Mouse (Mus musculus): Measurements from ENCODE around the gene Gm20696. TPM values are rescaled to one million over a fixed set of nuclear protein-coding genes. Genes with fewer than 3 reads are reported as not detected.
A peak's percentile ranks its signal among the peaks of the same experiment; 100 is the strongest.

Gm20696 gene
- polyA plus RNA-seq, 1 experiment: 3.0 TPM

GRCm38 (mm10) chr6:99600886-99601285 is 65.7 kb downstream of the Gm20696 start:
- Histone ChIP-seq H3K27ac (ENCODE audit: insufficient read depth, low read depth, low read length) (no peak overlapping the region), H3K4me3 (ENCODE audit: insufficient read depth, low read length) (no peak overlapping the region), H3K4me1 (ENCODE audit: control insufficient read depth, insufficient read depth, low read length) (no peaks in the 10 kb centered on the region)
- TF ChIP-seq CTCF (IDR thresholded peaks at IDR 0.05; ENCODE audit: low read depth, low read length): no peak
- TF ChIP-seq POLR2A (IDR thresholded peaks at IDR 0.05; ENCODE audit: borderline replicate concordance, low read depth, low read length): no peak

GRCm38 (mm10) chr6:99600168-99600793 is 66.3 kb downstream of the Gm20696 start:
- no peak overlapping the region for H3K4me3 ChIP-seq (ENCODE audit: insufficient read depth, low read length)
- TF ChIP-seq CTCF (IDR thresholded peaks at IDR 0.05; ENCODE audit: low read depth, low read length) (0 out of 2 replicates have a peak, but pooled peaks have one; percentile 29), POLR2A (IDR thresholded peaks at IDR 0.05; ENCODE audit: borderline replicate concordance, low read depth, low read length) (no peak)
- H3K27ac ChIP-seq (ENCODE audit: insufficient read depth, low read depth, low read length): no peak overlapping the region
- H3K4me1 ChIP-seq (ENCODE audit: control insufficient read depth, insufficient read depth, low read length): no peaks in the 10 kb centered on the region

- H3K27ac ChIP-seq (ENCODE audit: insufficient read depth, low read depth, low read length): no peak overlapping the region
- H3K4me3 ChIP-seq (ENCODE audit: insufficient read depth, low read length): no peak overlapping the region
- no peaks in the 10 kb centered on the region for H3K4me1 ChIP-seq (ENCODE audit: control insufficient read depth, insufficient read depth, low read length)
- no peak for TF ChIP-seq CTCF (IDR thresholded peaks at IDR 0.05; ENCODE audit: low read depth, low read length)
- TF ChIP-seq POLR2A (IDR thresholded peaks at IDR 0.05; ENCODE audit: borderline replicate concordance, low read depth, low read length): no peak
These were observed 66.9 kb downstream of the Gm20696 start for GRCm38 (mm10) chr6:99599651-99600050.

- no peak overlapping the region for H3K4me3 ChIP-seq (ENCODE audit: insufficient read depth, low read length)
- TF ChIP-seq POLR2A (IDR thresholded peaks at IDR 0.05; ENCODE audit: borderline replicate concordance, low read depth, low read length): no peak
- TF ChIP-seq CTCF (IDR thresholded peaks at IDR 0.05; ENCODE audit: low read depth, low read length): no peak
- no peak overlapping the region for H3K27ac ChIP-seq (ENCODE audit: insufficient read depth, low read depth, low read length)
These were observed 67.4 kb downstream of the Gm20696 start for GRCm38 (mm10) chr6:99599229-99599628.

GRCm38 (mm10) chr6:99577040-99577439 is 89.6 kb downstream of the Gm20696 start:
- peaks cover 4% of the 10 kb centered on the region for H3K4me1 ChIP-seq (ENCODE audit: control insufficient read depth, insufficient read depth, low read length)
- H3K4me3 ChIP-seq (ENCODE audit: insufficient read depth, low read length): no peak overlapping the region
- no peak overlapping the region for H3K27ac ChIP-seq (ENCODE audit: insufficient read depth, low read depth, low read length)
- TF ChIP-seq CTCF (IDR thresholded peaks at IDR 0.05; ENCODE audit: low read depth, low read length) (no peak), POLR2A (IDR thresholded peaks at IDR 0.05; ENCODE audit: borderline replicate concordance, low read depth, low read length) (no peak)

More at GRCm38 (mm10) chr6:99599229-99599628, 67.4 kb downstream of the Gm20696 start:
- no peaks in the 10 kb centered on the region for H3K4me1 ChIP-seq (ENCODE audit: control insufficient read depth, insufficient read depth, low read length)

- Histone ChIP-seq H3K4me1 (ENCODE audit: control insufficient read depth, insufficient read depth, low read length) (peaks cover 4% of the 10 kb centered on the region), H3K27ac (ENCODE audit: insufficient read depth, low read depth, low read length) (no peak overlapping the region), H3K4me3 (ENCODE audit: insufficient read depth, low read length) (no peak overlapping the region)
- TF ChIP-seq POLR2A (IDR thresholded peaks at IDR 0.05; ENCODE audit: borderline replicate concordance, low read depth, low read length): no peak
- TF ChIP-seq CTCF (IDR thresholded peaks at IDR 0.05; ENCODE audit: low read depth, low read length): no peak
These were observed 91.0 kb downstream of the Gm20696 start for GRCm38 (mm10) chr6:99575633-99576032.

GRCm38 (mm10) chr6:99573343-99573742 is 93.3 kb downstream of the Gm20696 start:
- Histone ChIP-seq H3K27ac (ENCODE audit: insufficient read depth, low read depth, low read length) (no peak overlapping the region), H3K4me3 (ENCODE audit: insufficient read depth, low read length) (no peak overlapping the region), H3K4me1 (ENCODE audit: control insufficient read depth, insufficient read depth, low read length) (peaks cover 4% of the 10 kb centered on the region)
- TF ChIP-seq CTCF (IDR thresholded peaks at IDR 0.05; ENCODE audit: low read depth, low read length) (no peak), POLR2A (IDR thresholded peaks at IDR 0.05; ENCODE audit: borderline replicate concordance, low read depth, low read length) (no peak)

- TF ChIP-seq POLR2A (IDR thresholded peaks at IDR 0.05; ENCODE audit: borderline replicate concordance, low read depth, low read length) (no peak), CTCF (IDR thresholded peaks at IDR 0.05; ENCODE audit: low read depth, low read length) (no peak)
- Histone ChIP-seq H3K4me1 (ENCODE audit: control insufficient read depth, insufficient read depth, low read length) (peaks cover 3% of the 10 kb centered on the region), H3K27ac (ENCODE audit: insufficient read depth, low read depth, low read length) (no peak overlapping the region), H3K4me3 (ENCODE audit: insufficient read depth, low read length) (no peak overlapping the region)
These were observed 94.5 kb downstream of the Gm20696 start for GRCm38 (mm10) chr6:99572071-99572470.

- H3K27ac ChIP-seq (ENCODE audit: insufficient read depth, low read depth, low read length): no peak overlapping the region
- H3K4me1 ChIP-seq (ENCODE audit: control insufficient read depth, insufficient read depth, low read length): no peaks in the 10 kb centered on the region
- H3K4me3 ChIP-seq (ENCODE audit: insufficient read depth, low read length): no peak overlapping the region
- no peak for TF ChIP-seq CTCF (IDR thresholded peaks at IDR 0.05; ENCODE audit: low read depth, low read length)
- no peak for TF ChIP-seq POLR2A (IDR thresholded peaks at IDR 0.05; ENCODE audit: borderline replicate concordance, low read depth, low read length)
These were observed 99.7 kb downstream of the Gm20696 start for GRCm38 (mm10) chr6:99566921-99567320.

- no peak overlapping the region for H3K27ac ChIP-seq (ENCODE audit: insufficient read depth, low read depth, low read length)
- no peak for TF ChIP-seq POLR2A (IDR thresholded peaks at IDR 0.05; ENCODE audit: borderline replicate concordance, low read depth, low read length)
- TF ChIP-seq CTCF (IDR thresholded peaks at IDR 0.05; ENCODE audit: low read depth, low read length): no peak
- H3K4me1 ChIP-seq (ENCODE audit: control insufficient read depth, insufficient read depth, low read length): no peaks in the 10 kb centered on the region
- H3K4me3 ChIP-seq (ENCODE audit: insufficient read depth, low read length): no peak overlapping the region
These were observed 101.8 kb downstream of the Gm20696 start for GRCm38 (mm10) chr6:99564766-99565165.

Measured in bone marrow macrophage, adult 2 months (primary cell).